Mouse (Mus musculus) heart, postnatal 25 days (tissue): ENCODE measurements around the gene Plet1. TPM values are rescaled to one million over a fixed set of nuclear protein-coding genes. Genes with fewer than 3 reads are reported as not detected.

ENCODE experiments used
- DNase-seq: peaks from one replicate; pipeline ENCODE4 v3.0.0; 2022; ENCODE audit warnings: low spot score
- intact Hi-C: fragments of 180-260 bp; cut with DNase I; formaldehyde crosslinking; loops from one replicate; pipeline ENCODE4 v1.15.1; 2025
- total RNA-seq, 2 experiments: library from RNA; stranded (reverse); gene quantifications; 2 replicates each; pipeline ENCODE4 v1.2.3; 2021

The Plet1 gene
- total RNA-seq, 2 experiments from 2014 or later = 1.6 to 2.2 TPM

DNA sequence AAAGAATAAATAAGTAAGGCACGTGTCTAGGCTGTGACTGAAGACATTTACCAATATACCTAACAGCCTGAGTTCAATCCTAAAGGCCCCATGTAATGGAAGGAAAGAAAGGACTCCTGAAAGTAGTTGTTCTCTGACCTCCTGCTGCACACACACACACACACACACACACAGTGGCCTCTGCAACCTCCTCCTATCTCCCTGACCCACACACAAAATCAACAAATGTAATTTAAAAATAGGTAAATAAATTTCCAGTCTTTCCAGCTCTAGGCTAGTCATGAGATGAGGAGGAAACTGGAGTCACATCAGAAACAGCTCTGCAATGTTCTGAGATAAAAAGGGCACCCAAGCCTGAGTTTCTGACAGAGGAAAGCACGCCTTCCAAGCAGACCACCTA, 548 bp upstream of the Plet1 start:
- no peak for DNase-seq
- intact Hi-C loops = no loop called here

DNA sequence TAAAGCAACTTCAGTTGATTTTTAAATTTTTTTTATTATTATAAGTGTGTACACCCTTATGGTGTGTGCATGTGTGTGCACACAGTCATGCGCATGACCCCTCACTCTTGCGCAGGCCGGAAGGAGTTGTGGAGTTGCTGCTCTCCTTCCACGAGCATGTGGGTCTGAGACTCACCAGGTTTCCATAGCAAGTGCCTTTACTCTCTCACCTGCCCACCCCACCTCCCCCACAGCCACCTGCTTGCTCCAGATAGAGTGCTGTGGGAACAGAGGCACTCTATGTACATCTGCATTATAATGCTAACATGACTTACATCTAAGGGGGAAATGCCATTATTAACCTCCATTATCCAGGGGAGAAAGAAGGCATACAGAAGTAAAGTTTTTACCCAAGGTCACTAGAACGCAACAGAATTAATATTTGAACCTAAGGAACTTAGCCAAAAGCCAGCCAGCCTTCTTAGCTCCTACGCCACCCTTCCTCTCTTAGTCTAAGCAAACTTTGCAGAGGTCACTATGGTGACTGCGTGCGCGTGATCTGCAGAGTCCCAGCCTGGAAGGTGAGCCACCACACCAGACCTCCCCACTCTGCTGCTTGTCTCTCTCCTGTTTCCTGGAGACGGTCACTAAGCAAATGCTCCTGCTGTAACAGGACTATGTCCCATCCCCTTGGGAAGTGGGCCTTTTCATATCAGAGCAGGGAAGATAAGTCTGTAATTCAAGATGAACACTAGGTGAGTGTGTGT, 1.3 kb downstream of the Plet1 start:
- DNase-seq = no peak
- intact Hi-C loops = no loop called here

DNA sequence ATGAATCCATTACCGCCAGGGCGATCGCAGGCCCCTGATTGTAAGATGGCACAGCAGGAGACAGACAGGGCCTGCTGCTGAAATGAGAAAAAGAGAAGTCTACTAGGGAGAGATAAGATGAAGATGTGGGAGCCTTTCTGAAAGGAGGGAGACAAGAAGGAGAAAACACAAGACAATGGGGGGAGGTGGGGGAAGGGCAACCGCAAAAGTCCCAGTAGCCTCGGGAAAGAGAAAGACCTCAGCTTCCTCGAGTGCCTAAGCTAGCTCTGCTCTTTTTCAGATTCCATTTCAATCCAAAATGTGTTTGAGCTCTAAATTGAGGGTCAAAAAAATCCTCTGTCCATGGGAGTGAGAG, 1.8 kb downstream of the Plet1 start:
- intact Hi-C loops = no loop called here
- no peak for DNase-seq

DNA sequence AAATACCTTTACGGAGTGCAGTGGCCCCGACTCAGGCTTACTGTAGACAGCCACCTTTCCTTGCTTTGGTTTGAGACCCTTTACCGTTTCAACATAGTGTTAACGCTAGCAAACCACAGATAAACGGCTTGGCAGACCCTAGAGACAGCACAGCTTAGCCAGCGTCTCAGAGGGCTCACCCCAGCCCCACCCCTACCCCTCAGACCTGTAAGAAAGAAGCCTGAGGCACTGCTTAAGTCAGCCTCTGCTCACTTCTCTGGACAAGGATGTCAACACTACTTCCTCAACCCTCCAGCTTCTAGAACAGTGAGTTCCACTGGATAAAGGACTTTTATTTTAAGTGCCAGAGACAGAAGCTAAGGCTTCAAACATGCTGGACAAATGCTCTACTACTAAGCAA, 2.2 kb downstream of the Plet1 start:
- no peak for DNase-seq
- intact Hi-C loops = no loop called here

DNA sequence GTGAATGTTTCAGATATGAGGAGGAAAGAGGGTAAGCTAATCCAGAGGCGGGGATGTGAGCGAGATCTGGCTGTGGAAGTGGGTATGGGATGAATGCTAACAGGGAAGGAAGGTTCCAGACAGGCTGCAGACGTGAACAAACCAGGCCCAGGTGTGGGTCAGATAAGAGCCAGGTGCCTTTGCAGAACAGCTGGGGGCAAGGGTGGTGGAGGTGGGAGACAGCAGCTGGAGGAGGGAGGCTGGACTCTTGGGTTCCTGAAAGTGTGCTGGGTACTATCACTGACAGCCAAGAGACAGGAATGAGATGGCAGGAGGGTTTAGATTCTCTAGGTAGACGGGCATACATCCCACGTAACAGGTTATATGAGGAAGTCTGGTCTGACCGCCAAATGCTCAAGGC, 2.8 kb downstream of the Plet1 start:
- DNase-seq = no peak
- intact Hi-C loops = no loop called here

DNA sequence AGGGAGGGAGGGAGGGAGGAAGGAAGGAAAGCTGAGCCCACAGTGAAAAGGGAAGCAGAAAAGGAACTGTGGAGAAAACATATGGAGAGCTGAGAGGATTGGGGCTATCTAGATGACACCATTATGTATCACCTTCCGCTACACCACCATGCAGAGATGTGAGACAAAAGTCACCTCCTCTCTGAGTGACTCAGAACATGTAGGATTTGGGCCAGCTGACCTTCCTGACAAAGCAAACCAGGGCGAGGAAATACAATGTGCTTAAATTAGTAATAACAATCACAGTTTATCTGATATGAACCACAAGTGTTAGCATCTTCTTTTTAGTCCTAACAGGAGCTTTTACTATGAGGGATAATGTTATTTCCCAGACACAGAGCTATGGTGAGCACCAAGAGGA, 3.2 kb downstream of the Plet1 start:
- intact Hi-C loops = no loop called here
- DNase-seq = no peak

DNA sequence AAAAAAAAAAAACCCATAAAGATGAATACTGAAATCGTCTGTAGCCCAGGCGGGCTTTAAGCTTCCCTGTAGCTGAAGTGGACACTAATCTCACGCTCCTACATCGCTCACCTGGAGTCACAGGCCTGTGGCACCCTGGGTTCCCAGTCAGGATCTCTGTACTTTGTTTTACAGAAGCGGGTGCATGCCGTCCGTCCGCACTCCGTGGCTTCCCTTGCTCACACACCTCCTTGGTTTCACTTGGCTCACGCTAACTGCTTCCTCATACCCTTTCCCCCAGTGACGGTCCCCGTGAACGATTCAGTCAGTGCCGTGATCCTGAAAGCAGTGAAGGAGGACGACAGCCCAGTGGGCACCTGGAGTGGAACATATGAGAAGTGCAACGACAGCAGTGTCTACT, 4.5 kb downstream of the Plet1 start:
- no peak for DNase-seq
- intact Hi-C loops = no loop called here

DNA sequence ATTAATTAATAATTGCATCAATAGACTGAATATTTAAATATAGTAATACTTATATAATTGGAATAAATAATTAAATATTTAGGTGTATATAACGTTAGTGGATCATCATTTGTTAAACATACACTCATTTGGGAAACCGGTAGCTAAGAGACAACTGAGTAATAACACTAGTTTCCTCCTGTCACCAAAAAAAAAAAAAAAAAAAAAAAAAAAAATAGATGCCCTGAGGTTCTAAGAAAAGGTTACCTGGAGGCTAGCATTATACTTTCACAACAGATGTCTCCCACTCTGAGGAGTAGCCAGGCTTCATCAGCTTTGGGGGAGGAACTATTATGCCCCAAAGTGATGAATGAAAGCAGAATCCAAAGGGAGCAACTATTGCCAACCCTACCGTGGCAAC, 5.5 kb downstream of the Plet1 start:
- no peak for DNase-seq
- intact Hi-C loops = no loop called here

DNA sequence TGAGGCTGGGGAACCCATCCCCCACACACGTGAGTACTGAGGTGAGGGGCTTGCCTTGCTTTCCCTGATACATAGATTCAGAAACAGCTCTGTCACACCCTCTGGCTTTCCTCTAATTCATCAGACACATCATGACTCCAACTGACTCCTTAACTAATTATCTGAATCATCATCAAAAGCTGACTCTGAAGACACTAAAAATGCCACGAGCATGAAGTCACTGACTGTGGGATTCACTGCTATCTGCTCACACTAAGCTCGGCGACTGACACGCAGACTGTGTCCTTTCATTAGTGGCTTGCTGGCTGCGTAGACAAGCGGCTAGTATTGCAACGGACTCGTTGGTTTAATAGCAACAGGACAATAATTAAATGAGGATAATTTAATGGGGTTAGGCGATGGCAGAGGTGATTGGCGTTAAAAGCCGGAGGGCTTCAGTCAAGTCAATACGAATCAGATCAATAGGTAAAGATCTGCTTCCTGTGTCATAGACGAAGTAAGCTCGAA, 6.2 kb downstream of the Plet1 start:
- no peak for DNase-seq
- intact Hi-C loops = no loop called here

DNA sequence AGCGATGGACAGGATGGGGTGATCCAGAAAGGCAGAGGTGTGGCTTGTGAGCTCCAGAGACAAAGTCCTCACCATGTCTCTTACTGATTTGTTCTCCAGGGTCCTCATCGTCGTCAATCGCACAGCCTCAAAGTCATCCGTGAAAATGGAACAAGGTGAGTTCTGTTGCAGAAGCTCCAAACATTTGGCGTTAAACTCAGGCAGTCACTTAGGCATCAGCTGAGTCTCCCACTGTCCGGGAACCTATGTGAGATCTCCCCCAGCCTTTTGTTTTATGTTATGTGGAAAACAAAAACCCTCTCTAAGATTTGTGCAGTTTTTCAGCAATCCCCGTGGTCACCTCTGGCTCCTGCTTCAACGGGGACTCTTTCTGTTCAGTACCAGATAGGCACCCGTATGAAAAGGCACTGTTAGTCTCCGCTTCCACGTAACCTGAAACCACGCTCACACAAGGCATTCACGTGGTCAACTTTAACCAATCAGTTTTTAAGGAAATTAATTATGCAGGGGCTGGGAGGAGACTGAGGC, 6.7 kb downstream of the Plet1 start:
- intact Hi-C loops = no loop called here
- no peak for DNase-seq

DNA sequence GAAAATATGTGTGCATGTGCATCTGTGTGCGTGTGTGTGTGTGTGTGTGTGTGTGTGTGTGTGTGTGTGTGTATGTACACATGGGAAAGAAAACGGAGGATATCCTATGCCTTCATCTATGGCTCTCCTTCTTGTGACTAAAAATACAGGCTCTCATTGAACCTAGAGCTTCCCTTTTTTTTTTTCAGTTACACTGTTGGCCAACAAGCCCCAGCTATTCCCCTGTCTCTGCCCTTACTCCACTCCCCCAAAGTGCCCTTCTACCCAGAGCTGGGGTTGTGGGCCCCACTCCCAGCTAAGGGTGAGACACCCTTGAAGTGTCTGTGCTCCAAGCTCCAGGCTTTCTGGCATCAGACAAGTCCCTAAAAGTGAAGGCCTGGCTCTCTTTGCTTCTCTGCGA, 8.6 kb downstream of the Plet1 start:
- intact Hi-C loops = no loop called here
- no peak for DNase-seq

DNA sequence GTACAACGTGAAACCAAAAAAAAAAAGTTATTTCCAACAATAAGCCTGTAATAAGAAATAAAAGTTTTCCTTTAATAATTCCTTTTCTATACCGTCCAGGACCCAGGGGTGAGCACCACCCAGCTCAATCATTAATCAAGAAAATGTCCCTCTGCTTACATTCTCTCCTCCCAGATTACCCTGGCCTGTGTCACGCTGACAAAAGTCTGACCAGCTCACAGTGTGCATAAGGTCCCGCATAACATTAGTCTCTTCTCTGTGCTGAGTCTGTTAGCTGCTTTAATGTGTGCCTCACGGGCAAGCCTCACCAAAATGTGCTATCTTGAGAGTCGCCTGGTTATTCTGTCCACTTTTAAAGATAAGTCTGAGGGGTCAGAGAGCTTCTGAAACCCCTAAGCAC, 11.1 kb downstream of the Plet1 start:
- DNase-seq = no peak
- intact Hi-C loops = no loop called here

DNA sequence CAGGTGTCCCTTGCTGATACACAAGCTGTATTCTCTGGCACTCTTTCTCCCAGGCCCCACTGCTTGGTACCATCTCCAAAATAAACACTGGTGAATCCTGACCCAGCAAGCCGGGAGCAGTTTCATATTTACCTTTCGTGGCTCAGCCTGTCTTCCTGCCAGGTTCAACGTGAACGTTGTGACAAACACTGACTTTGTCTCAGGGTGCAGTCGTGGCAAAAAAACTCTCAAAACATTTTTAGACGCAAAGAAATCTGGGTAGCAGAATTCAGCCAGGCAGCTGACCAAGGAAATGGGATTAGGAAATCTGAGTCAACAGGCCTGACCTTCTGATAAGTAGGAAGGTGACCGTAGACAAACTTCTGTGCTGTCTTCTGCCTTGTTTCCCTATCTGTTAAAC, 13.2 kb downstream of the Plet1 start:
- no peak for DNase-seq
- intact Hi-C loops = no loop called here

DNA sequence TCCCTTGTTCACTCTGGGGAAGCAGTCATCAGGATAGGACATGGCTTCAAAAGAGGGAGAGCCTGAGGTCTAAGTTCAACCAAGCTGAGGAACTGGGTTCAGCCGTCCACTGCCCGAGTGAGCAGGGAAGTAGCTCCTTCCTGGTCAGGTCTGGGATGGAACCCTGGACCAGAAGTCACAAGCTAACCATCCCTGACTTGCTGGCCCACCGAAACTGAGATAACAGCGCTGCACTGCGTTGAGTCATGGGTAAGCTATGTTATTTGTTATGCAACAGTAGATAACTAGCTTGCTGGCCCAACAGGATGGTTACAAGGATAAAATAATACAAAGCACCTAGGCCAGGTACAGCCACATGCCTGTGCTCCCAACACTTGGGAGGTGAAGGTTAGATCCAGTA, 21.1 kb downstream of the Plet1 start:
- DNase-seq = no peak
- intact Hi-C loops = no loop called here

DNA sequence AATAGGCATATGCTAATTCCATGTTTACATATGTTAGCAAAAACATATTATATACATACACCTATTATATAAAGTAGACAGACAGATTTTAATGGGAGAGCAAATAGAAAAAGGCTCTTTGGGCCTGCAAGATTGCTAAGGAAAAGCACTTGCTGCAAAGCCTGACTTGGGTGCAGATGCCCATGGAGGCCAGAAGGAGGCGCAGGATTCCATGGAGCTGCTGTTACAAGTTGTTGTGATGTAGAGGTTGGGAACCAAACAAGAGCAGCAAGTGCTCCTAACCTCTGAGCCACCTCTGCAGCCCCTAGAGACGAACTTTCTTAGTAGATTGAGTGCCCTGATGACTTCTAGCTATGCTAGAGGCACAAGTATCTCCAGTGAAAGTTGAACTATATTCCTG, 24.5 kb downstream of the Plet1 start:
- no peak for DNase-seq

DNA sequence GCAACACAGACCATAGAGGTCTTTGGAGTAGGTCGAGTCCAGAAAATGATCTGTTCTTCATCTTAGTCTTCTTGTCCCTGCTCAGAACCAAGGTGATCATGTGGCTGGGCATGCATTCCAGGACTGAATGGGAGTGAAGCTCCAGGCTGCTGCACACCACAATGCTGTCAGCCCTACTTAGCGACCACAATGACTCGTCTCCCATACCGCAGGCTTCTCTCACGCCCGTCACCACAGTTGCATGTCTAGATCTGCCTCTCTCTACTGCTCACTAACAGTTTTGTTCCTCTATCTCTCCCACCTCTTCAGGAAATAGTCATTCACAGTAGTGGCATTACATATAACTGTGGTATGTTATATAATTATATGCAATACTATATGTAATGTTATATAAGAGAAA, 26.4 kb downstream of the Plet1 start:
- no peak for DNase-seq
- intact Hi-C loops = no loop called here

More for the DNA sequence above, 24.5 kb downstream of the Plet1 start:
- intact Hi-C loops = no loop called here

DNA sequence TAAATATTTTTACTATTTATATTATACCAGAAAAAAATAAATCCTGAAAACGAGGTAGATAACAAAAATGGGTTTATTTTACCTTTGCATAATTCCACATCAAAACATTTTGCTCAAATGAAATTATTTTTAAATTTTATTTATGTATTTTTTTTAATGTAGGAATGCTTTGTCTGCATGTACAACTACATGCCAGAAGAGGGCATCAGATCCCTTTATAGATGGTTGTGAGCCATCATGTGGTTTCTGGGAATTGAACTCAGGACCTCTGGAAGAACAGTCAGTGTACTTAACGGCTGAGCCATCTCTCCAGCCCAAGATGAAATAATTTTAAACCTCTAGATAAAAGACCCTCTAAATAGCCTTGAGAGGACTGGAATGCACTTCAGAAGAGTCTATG, 27.2 kb downstream of the Plet1 start:
- no peak for DNase-seq
- intact Hi-C loops = no loop called here

DNA sequence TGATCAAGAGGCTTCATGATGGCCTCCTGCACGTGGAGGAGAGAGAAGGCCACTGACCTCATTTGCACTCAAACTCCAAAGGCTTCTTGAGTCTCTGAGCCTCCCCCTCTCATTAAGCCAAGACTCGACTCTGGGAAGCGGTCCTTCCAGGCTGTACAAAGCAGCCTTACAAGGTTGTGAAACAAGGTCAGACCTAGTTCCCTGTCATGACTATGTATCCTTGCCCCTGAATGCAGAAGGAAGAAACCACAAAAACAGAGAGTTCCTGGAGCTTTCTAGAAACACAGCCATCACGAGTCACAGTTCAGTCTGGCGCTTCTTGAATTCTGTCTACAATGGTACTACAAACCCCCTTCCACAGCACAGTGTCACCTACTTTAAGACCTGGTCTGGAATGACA, 28.2 kb downstream of the Plet1 start:
- intact Hi-C loops = no loop called here
- no peak for DNase-seq

DNA sequence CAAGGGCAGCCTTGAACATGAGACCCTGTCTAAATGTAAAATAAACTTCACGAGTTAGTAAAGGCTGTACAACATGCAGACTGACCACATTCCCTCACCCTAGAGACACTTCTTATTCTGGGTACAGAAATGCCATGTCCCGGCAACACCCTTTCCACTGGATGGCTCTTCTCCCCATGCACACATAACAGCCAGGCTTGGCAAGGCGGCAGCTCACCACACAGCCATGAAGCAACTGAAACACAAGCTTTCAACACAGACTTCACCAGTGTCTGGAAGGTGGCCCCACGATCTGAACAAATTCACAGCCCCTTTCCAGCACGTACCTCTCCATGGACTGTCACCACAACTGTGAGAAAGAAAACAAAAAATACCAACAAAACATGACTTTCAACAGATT, 30.6 kb downstream of the Plet1 start:
- intact Hi-C loops = loop anchor here (5.0 kb wide), 2 partner anchors 72 to 1028 kb away; no protein-coding TSS in a partner anchor
- DNase-seq = no peak

DNA sequence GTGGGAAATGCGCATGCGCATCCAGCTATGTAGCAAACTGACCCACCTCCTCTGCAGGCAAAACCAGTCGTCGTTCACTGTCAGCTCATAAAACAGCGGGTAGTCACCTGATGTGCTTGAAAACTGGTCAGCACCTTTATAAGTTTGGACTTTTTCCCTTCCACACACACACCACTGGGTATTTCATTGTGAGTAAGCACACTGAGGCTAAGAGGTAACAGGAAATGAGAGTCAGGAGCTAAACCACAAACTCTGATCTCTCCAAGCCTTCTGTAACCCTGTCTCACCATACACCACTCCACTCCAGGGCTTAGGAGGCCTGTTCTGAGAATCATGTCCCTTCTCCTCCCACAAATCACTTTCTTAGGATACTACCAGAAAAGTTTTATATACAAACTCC, 31.3 kb downstream of the Plet1 start:
- intact Hi-C loops = loop anchor here (5.0 kb wide), 2 partner anchors 72 to 1028 kb away; no protein-coding TSS in a partner anchor
- no peak for DNase-seq

DNA sequence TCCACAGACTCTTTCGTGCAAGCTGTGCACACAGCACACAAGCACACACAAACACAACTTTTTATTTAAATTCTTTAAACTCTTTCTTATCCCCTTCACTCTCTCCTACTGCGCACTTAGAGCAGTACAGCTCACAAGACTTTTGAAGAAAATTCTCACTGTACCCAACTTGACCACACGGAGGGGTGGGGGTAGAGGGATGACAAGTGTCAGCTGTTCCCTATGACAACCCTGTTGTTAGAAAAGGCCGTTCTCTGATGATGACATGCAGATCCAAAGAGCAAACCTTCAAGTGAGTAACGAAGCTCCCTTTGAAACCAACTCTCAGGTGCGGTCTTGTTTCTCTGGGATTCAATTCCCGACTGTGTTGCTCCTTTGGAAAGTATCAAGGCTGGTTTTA, 33.5 kb downstream of the Plet1 start:
- DNase-seq = no peak
- intact Hi-C loops = loop anchor here (1.0 to 5.0 kb wide), 4 partner anchors 65 to 1031 kb away; no protein-coding TSS in a partner anchor
